Mouse (Mus musculus): ENCODE data around the gene Exoc2. TPM values are rescaled to one million over a fixed set of nuclear protein-coding genes. Genes with fewer than 3 reads are reported as not detected.

Exoc2 gene
- total RNA-seq, 1 experiment = 22.8 TPM

DNA sequence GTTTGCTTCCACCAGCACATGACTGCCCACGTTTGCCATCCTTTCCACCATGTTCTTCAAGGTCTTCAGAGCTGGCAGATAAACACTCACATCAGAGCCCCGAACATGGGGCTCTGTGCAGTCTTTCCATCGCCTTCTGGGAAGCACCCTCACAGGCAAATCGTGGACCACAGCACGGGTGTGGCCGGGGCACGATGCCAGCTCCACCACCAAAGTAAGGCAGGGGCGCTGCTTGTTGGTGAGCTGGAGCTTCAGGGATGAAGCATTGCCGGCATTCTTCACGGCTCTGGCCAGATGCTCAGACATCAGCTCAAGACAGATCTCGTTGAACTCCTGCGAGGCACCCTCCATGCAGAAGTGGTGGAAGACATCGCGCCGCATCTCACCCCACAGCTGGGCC lies 26.8 kb downstream of the Exoc2 start:
- Histone ChIP-seq H3K4me3 (ENCODE audit: insufficient read depth in 1 of 2, low read depth in 1 of 2, low read length in 2 of 2, poor library complexity in 1 of 2, severe bottlenecking in 1 of 2) (peak overlapping the region; percentile 68 to 74), H3K4me1 (ENCODE audit: control insufficient read depth in 2 of 2, insufficient read depth in 2 of 2, low read length in 2 of 2, poor library complexity in 1 of 2) (0 out of 4 replicates have a peak, but pooled peaks cover 0 to 2% of the 10 kb centered on the region in 2 experiments), H3K36me3 (ENCODE audit: control insufficient read depth, insufficient read depth, low read length, poor library complexity, severe bottlenecking) (0 out of 2 replicates have a peak, but pooled peaks cover 2% of the 10 kb centered on the region), H3K9ac (ENCODE audit: insufficient read depth, low read depth, low read length, poor library complexity, severe bottlenecking) (peak overlapping the region; percentile 70; the same call in 1 of the 2 replicates), H3K27ac (ENCODE audit: insufficient read depth, low read depth, low read length, poor library complexity, severe bottlenecking) (no peak overlapping the region), H3K9me3 (ENCODE audit: control insufficient read depth, insufficient read depth, low read depth, low read length) (no peaks in the 10 kb centered on the region)
- in situ Hi-C loops (cut with MboI; ENCODE audit: low sequenced_read_pairs in 2 of 2, unreplicated experiment in 2 of 2) = no loop called here
- TF ChIP-seq CHD2 (IDR thresholded peaks at IDR 0.05; ENCODE audit: low read depth, low read length) (no peak), HCFC1 (IDR thresholded peaks at IDR 0.05; ENCODE audit: borderline replicate concordance, insufficient read depth, low read length) (no peak), ZC3H11A (IDR thresholded peaks at IDR 0.05; ENCODE audit: borderline replicate concordance, low read depth, low read length) (no peak), ZNF384 (IDR thresholded peaks at IDR 0.05; ENCODE audit: low read depth, low read length) (no peak), MAFK (IDR thresholded peaks at IDR 0.05; ENCODE audit: insufficient read depth, low read depth, low read length) (no peak)
- DNase-seq (ENCODE audit: low read depth, low spot score) = no peak

DNA sequence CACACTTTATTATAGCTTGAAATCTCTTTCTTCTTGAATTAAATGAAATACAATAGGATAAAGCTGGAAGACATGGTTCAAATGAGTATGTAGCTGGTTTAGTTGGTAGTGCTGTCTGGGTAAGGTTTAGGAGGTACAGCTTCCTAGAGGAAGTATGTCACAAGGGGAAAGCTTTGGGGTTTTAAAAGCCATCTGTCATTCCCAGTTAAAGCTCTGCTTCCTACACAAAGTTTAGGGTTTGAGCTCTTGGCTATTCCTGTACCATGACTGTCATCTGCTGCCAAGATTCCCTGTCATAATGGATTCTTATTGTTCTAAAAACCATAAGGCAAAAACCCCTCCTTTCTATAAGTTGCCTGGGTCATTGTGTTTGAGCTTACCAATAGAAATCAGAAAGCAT lies 28.1 kb downstream of the Exoc2 start:
- Histone ChIP-seq H3K27ac (ENCODE audit: insufficient read depth, low read depth, low read length, poor library complexity, severe bottlenecking) (no peak overlapping the region), H3K4me3 (ENCODE audit: insufficient read depth in 1 of 2, low read depth in 1 of 2, low read length in 2 of 2, poor library complexity in 1 of 2, severe bottlenecking in 1 of 2) (no peak overlapping the region), H3K9ac (ENCODE audit: insufficient read depth, low read depth, low read length, poor library complexity, severe bottlenecking) (no peak overlapping the region), H3K36me3 (ENCODE audit: control insufficient read depth, insufficient read depth, low read length, poor library complexity, severe bottlenecking) (0 out of 2 replicates have a peak, but pooled peaks cover 2% of the 10 kb centered on the region), H3K4me1 (ENCODE audit: control insufficient read depth in 2 of 2, insufficient read depth in 2 of 2, low read length in 2 of 2, poor library complexity in 1 of 2) (0 out of 4 replicates have a peak, but pooled peaks cover 0 to 2% of the 10 kb centered on the region in 2 experiments), H3K9me3 (ENCODE audit: control insufficient read depth, insufficient read depth, low read depth, low read length) (no peaks in the 10 kb centered on the region)
- in situ Hi-C loops (cut with MboI; ENCODE audit: low sequenced_read_pairs in 2 of 2, unreplicated experiment in 2 of 2) = no loop called here
- TF ChIP-seq CHD2 (IDR thresholded peaks at IDR 0.05; ENCODE audit: low read depth, low read length) = no peak
- no peak for TF ChIP-seq ZNF384 (IDR thresholded peaks at IDR 0.05; ENCODE audit: low read depth, low read length)
- TF ChIP-seq MAFK (IDR thresholded peaks at IDR 0.05; ENCODE audit: insufficient read depth, low read depth, low read length) = no peak
- no peak for TF ChIP-seq HCFC1 (IDR thresholded peaks at IDR 0.05; ENCODE audit: borderline replicate concordance, insufficient read depth, low read length)
- TF ChIP-seq ZC3H11A (IDR thresholded peaks at IDR 0.05; ENCODE audit: borderline replicate concordance, low read depth, low read length) = no peak
- DNase-seq (ENCODE audit: low read depth, low spot score) = no peak

DNA sequence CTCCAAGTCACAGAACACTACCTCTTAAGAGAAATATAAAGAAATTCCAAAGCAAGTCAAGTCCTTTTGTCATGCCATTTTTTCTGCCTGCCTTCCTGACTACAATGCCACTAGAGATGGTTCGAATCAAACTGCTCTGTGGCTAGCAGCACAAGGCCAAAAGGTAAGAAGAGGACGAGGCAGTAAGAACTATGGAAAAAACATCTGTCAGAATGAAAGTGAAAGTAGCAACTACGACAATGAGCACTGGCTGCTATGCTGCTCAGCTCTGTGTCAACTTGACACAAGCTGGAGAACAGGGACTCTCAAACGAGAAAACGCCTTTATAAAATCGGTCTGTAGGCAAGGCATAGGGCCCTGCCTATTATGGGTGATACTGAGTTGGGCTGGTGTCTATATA lies 40.9 kb downstream of the Exoc2 start:
- no peak for DNase-seq (ENCODE audit: low read depth, low spot score)
- no peaks in the 10 kb centered on the region for H3K4me1 ChIP-seq (ENCODE audit: control insufficient read depth in 2 of 2, insufficient read depth in 2 of 2, low read length in 2 of 2, poor library complexity in 1 of 2)
- TF ChIP-seq ZNF384 (IDR thresholded peaks at IDR 0.05; ENCODE audit: low read depth, low read length) (no peak), CHD2 (IDR thresholded peaks at IDR 0.05; ENCODE audit: low read depth, low read length) (no peak), HCFC1 (IDR thresholded peaks at IDR 0.05; ENCODE audit: borderline replicate concordance, insufficient read depth, low read length) (no peak), ZC3H11A (IDR thresholded peaks at IDR 0.05; ENCODE audit: borderline replicate concordance, low read depth, low read length) (no peak), MAFK (IDR thresholded peaks at IDR 0.05; ENCODE audit: insufficient read depth, low read depth, low read length) (no peak)
- no peak overlapping the region for H3K4me3 ChIP-seq (ENCODE audit: insufficient read depth in 1 of 2, low read depth in 1 of 2, low read length in 2 of 2, poor library complexity in 1 of 2, severe bottlenecking in 1 of 2)
- in situ Hi-C loops (cut with MboI; ENCODE audit: low sequenced_read_pairs in 2 of 2, unreplicated experiment in 2 of 2) = no loop called here
- H3K27ac ChIP-seq (ENCODE audit: insufficient read depth, low read depth, low read length, poor library complexity, severe bottlenecking) = no peak overlapping the region
- H3K36me3 ChIP-seq (ENCODE audit: control insufficient read depth, insufficient read depth, low read length, poor library complexity, severe bottlenecking) = peaks cover 4% of the 10 kb centered on the region
- no peak overlapping the region for H3K9ac ChIP-seq (ENCODE audit: insufficient read depth, low read depth, low read length, poor library complexity, severe bottlenecking)
- no peaks in the 10 kb centered on the region for H3K9me3 ChIP-seq (ENCODE audit: control insufficient read depth, insufficient read depth, low read depth, low read length)

DNA sequence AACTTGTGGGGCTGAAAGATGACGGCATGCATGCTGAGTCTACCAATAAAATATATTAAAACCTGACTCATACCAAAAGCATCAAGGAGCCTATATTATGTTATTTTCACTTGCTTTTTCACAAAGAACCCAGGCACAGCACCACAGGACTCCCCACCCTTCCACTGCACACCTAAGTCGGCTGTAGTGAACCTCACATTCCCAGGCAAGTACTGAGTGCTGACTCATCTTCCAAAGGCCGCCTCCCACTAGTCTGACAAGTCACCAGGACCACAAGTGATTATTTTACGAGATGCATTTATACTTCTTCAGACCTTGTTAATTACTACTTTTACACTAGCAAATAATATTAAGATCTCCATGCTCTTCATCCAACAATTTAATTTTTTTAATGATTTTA lies 42.3 kb downstream of the Exoc2 start:
- TF ChIP-seq ZC3H11A (IDR thresholded peaks at IDR 0.05; ENCODE audit: borderline replicate concordance, low read depth, low read length) = no peak
- TF ChIP-seq MAFK (IDR thresholded peaks at IDR 0.05; ENCODE audit: insufficient read depth, low read depth, low read length) = peak; percentile 64
- in situ Hi-C loops (cut with MboI; ENCODE audit: low sequenced_read_pairs in 2 of 2, unreplicated experiment in 2 of 2) = no loop called here
- no peaks in the 10 kb centered on the region for H3K4me1 ChIP-seq (ENCODE audit: control insufficient read depth in 2 of 2, insufficient read depth in 2 of 2, low read length in 2 of 2, poor library complexity in 1 of 2)

DNA sequence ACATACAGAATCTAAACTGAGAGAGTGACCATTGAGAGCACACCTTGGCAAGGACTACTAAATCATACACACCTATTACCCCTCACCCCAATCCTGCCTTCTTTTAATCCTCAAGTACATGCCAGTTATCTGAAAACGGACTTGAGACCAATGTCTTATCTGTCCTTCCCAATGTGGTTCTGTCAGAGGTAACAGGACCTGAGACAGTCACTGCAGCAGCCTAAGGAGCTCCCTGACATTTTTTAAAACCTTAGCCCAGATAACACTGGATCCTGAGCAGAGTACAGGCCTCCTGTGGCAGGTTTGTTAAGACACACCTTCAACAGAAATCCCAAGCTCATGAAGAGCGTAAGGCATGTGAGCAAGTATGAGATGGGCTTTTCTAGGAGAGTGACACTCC lies 44.8 kb downstream of the Exoc2 start:
- no peak overlapping the region for H3K4me3 ChIP-seq (ENCODE audit: insufficient read depth in 1 of 2, low read depth in 1 of 2, low read length in 2 of 2, poor library complexity in 1 of 2, severe bottlenecking in 1 of 2)
- peaks cover 4% of the 10 kb centered on the region for H3K36me3 ChIP-seq (ENCODE audit: control insufficient read depth, insufficient read depth, low read length, poor library complexity, severe bottlenecking)
- H3K27ac ChIP-seq (ENCODE audit: insufficient read depth, low read depth, low read length, poor library complexity, severe bottlenecking) = no peak overlapping the region
- DNase-seq (ENCODE audit: low read depth, low spot score) = no peak
- no peak for TF ChIP-seq HCFC1 (IDR thresholded peaks at IDR 0.05; ENCODE audit: borderline replicate concordance, insufficient read depth, low read length)
- no peak for TF ChIP-seq ZNF384 (IDR thresholded peaks at IDR 0.05; ENCODE audit: low read depth, low read length)
- no peak for TF ChIP-seq ZC3H11A (IDR thresholded peaks at IDR 0.05; ENCODE audit: borderline replicate concordance, low read depth, low read length)
- TF ChIP-seq CHD2 (IDR thresholded peaks at IDR 0.05; ENCODE audit: low read depth, low read length) = no peak
- no peak for TF ChIP-seq MAFK (IDR thresholded peaks at IDR 0.05; ENCODE audit: insufficient read depth, low read depth, low read length)
- H3K4me1 ChIP-seq (ENCODE audit: control insufficient read depth in 2 of 2, insufficient read depth in 2 of 2, low read length in 2 of 2, poor library complexity in 1 of 2) = no peaks in the 10 kb centered on the region
- no peaks in the 10 kb centered on the region for H3K9me3 ChIP-seq (ENCODE audit: control insufficient read depth, insufficient read depth, low read depth, low read length)
- H3K9ac ChIP-seq (ENCODE audit: insufficient read depth, low read depth, low read length, poor library complexity, severe bottlenecking) = no peak overlapping the region
- in situ Hi-C loops (cut with MboI; ENCODE audit: low sequenced_read_pairs in 2 of 2, unreplicated experiment in 2 of 2) = no loop called here

More for the DNA sequence above, 42.3 kb downstream of the Exoc2 start:
- Histone ChIP-seq H3K27ac (ENCODE audit: insufficient read depth, low read depth, low read length, poor library complexity, severe bottlenecking) (no peak overlapping the region), H3K9me3 (ENCODE audit: control insufficient read depth, insufficient read depth, low read depth, low read length) (no peaks in the 10 kb centered on the region), H3K4me3 (ENCODE audit: insufficient read depth in 1 of 2, low read depth in 1 of 2, low read length in 2 of 2, poor library complexity in 1 of 2, severe bottlenecking in 1 of 2) (no peak overlapping the region), H3K9ac (ENCODE audit: insufficient read depth, low read depth, low read length, poor library complexity, severe bottlenecking) (no peak overlapping the region), H3K36me3 (ENCODE audit: control insufficient read depth, insufficient read depth, low read length, poor library complexity, severe bottlenecking) (peaks cover 4% of the 10 kb centered on the region)
- no peak for DNase-seq (ENCODE audit: low read depth, low spot score)

All from ES-E14 (cell line).